Mouse (Mus musculus) G1E (cell line): ENCODE data around the gene Cd300a.

Source experiments
- CTCF ChIP-seq: IDR thresholded peaks from 2 replicates; pipeline ENCODE4 v1.5.1; 2012; ENCODE audit warnings: low read depth, low read length, inconsistent platforms, mixed read lengths
- GATA2 ChIP-seq: IDR thresholded peaks from 2 replicates; pipeline ENCODE4 v1.6.1; 2012; ENCODE audit warnings: low read depth, low read length, inconsistent platforms, borderline replicate concordance
- POLR2AphosphoS5 ChIP-seq: IDR thresholded peaks from 2 replicates; pipeline ENCODE4 v1.6.1; 2012; ENCODE audit warnings: low read depth, low read length, inconsistent platforms; ENCODE audit not compliant: insufficient replicate concordance

DNA sequence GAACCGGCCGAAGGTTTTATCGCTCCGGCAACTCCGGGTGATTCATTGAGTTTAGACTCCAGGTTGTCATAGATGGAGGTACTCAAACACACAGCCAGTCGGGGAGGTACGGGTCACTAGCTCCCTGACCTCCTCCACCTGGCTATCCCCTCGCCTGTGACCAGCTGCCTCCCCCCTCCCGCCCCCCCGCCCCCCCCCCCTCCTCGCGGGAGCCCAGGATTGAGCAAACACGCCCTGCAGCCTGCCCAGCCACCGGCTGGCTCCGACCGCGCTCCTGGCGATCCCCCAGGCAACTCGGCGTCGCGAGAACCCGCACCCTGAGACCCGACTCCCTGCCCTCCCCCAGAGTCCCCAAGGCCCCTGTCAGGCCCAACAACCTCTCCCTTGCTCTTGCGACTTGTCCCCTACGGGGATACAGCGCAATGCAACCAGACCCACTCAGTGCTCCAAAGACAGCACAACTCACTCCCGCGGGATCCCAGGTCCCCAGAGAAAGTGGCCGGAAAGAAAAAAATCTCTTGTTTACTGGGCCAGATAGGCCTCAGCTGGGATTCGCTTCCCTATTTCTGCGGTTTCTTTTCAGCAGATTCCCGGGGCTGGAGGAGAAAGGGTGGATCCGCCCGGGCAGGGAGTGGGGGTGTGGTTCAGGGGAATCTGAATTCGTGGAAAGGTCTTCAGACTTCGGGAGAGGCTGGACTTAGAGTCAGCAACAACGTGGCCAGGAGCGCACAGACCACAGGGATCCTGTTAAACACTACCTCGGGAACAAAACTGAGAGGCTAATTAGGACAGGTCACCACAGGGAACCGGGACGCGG lies 39.2 kb upstream of the Cd300a start, which contains the start of gene Gprc5c:
- TF ChIP-seq CTCF = no peak
- TF ChIP-seq POLR2AphosphoS5 = no peak
- TF ChIP-seq GATA2 = no peak
